Mouse (Mus musculus) small intestine, adult 2 months (tissue): ENCODE measurements at regions not wholly inside any gene's neighbourhood (a gene's known extent, or its start where the extent isn't known, plus 50 kb on each side); places are given as distances from the start of the nearest gene placed in this dataset.

Experiments
- H3K27ac ChIP-seq: fragments of 200-500 bp; 2 replicates; pipeline ENCODE4 v1.5.1; 2012; ENCODE audit warnings: low read depth, low read length, control low read depth, inconsistent platforms; ENCODE audit not compliant: insufficient read depth
- H3K27me3 ChIP-seq: fragments of 200-500 bp; 2 replicates; pipeline ENCODE4 v1.6.1; 2012; ENCODE audit warnings: mild to moderate bottlenecking, moderate library complexity, low read length, inconsistent platforms; ENCODE audit not compliant: control insufficient read depth, insufficient read depth
- H3K36me3 ChIP-seq: fragments of 200-500 bp; 2 replicates; pipeline ENCODE4 v1.6.1; 2012; ENCODE audit warnings: mild to moderate bottlenecking, low read length, control low read depth, inconsistent platforms; ENCODE audit not compliant: control insufficient read depth, insufficient read depth
- H3K4me1 ChIP-seq: fragments of 200-500 bp; 2 replicates; pipeline ENCODE4 v1.6.1; 2012; ENCODE audit warnings: low read length, inconsistent platforms, mixed read lengths; ENCODE audit not compliant: control insufficient read depth, insufficient read depth, insufficient read length
- H3K4me3 ChIP-seq: fragments of 200-500 bp; 2 replicates; pipeline ENCODE4 v1.5.1; 2012; ENCODE audit warnings: low read depth, mild to moderate bottlenecking, control low read depth, inconsistent platforms, low read length, moderate library complexity
- CTCF ChIP-seq: fragments of 200-500 bp; IDR thresholded peaks from 2 replicates; pipeline ENCODE4 v1.5.1; 2012; ENCODE audit warnings: low read depth, mild to moderate bottlenecking, control low read depth, inconsistent platforms, low read length, moderate library complexity, mixed read lengths; ENCODE audit not compliant: insufficient replicate concordance, insufficient read length; ENCODE audit errors: extremely low read depth
- POLR2A ChIP-seq: fragments of 200-500 bp; IDR thresholded peaks from 2 replicates; pipeline ENCODE4 v1.6.1; 2012; ENCODE audit warnings: low read depth, mild to moderate bottlenecking, control low read depth, inconsistent platforms, low read length, moderate library complexity
- WGBS: fragments of 180-500 bp; shearing (Covaris S2); methylation state at CpG from one replicate; pipeline ENCODE4 v1.1.7; 2018; 5-methylcytosine and 5-hydroxymethylcytosine counted together

DNA sequence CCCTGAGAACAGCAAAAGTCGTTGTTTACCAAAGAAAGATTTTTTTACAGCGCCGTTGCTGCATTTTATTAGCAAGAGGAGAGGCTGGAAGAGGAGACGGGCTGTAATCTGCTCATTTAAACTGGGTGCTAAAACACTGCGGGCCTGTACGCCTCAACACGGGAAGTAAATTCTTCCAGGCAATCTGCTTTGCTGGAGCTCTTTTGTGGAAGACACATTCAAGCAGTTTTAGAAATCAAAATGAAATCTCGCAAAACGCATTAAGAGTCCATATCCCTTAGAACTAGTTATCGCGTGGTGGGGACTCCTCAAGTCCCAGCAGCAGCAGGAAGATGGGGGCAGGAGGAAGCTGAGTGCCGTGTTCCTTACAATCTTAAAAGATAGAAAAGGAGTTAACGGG, 65.9 kb upstream of the Syt13 start:
- 67% methylated on average over 13 of the region's 13 CpGs for WGBS
- Histone ChIP-seq H3K4me3 (no peak overlapping the region), H3K27me3 (no peaks in the 10 kb centered on the region), H3K27ac (no peak overlapping the region), H3K36me3 (no peaks in the 10 kb centered on the region), H3K4me1 (no peaks in the 10 kb centered on the region)
- TF ChIP-seq POLR2A (no peak), CTCF (no peak)

DNA sequence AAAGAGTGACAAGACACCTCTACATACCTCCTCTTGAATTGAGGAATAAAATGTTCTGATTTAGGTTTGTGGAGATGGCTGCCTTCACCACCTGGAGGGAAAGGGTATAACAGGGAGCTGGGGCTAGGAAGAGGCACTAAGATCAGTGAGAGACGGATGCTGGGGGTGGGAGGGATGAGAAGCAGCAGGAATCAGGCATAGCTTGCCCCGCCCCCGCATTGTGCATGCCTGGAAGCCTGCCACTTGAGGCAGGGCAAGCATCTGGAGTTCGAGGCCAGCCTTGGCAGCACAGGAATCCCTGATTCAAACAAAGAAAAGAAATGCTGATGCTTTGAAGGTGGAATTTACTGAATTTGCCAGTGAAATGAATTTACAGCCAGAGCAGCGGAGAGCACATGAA, 63.6 kb upstream of the Syt13 start:
- H3K4me1 ChIP-seq = no peaks in the 10 kb centered on the region
- WGBS = 59% methylated on average over 5 of the region's 5 CpGs
- H3K36me3 ChIP-seq = no peaks in the 10 kb centered on the region
- H3K4me3 ChIP-seq = no peak overlapping the region
- TF ChIP-seq CTCF (no peak), POLR2A (no peak)
- no peak overlapping the region for H3K27ac ChIP-seq
- no peaks in the 10 kb centered on the region for H3K27me3 ChIP-seq

GRCm38 (mm10) chr2:92853175-92853574, 61.7 kb upstream of the Syt13 start:
- no peak for TF ChIP-seq POLR2A
- no peak for TF ChIP-seq CTCF
- no peak overlapping the region for H3K27ac ChIP-seq
- no peak overlapping the region for H3K4me3 ChIP-seq
- no peaks in the 10 kb centered on the region for H3K4me1 ChIP-seq
- 69% methylated on average over 3 of the region's 3 CpGs for WGBS
- no peaks in the 10 kb centered on the region for H3K27me3 ChIP-seq
- no peaks in the 10 kb centered on the region for H3K36me3 ChIP-seq

DNA sequence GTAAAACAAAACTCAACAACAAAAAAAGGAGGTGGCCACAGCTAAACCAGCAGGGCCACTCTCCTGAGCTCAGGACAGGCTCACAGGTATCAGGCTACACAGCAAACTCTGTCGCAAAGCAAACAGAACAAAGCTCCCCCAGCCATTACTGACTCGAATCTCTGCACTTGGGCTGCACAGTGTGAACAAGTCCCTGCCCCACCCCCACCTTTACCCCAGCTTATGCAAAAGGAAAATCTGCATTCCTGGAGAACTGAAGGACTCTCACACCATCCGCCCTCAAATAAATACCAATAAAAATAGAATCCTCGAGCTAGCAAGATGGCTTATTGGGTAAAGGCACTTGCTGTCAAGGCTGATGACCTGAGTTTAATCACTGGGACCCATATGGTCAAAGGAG, 60.6 kb upstream of the Syt13 start:
- Histone ChIP-seq H3K36me3 (no peaks in the 10 kb centered on the region), H3K4me1 (no peaks in the 10 kb centered on the region), H3K27ac (no peak overlapping the region), H3K4me3 (no peak overlapping the region), H3K27me3 (no peaks in the 10 kb centered on the region)
- WGBS = 27% methylated on average over 4 of the region's 4 CpGs
- TF ChIP-seq POLR2A = no peak
- TF ChIP-seq CTCF = no peak

- WGBS = 61% methylated on average over 12 of the region's 12 CpGs
These were observed 58.9 kb upstream of the Syt13 start for GRCm38 (mm10) chr2:92856047-92856446.

GRCm38 (mm10) chr2:92860502-92861197, 54.2 kb upstream of the Syt13 start:
- TF ChIP-seq POLR2A (no peak), CTCF (no peak)
- 72% methylated on average over 8 of the region's 8 CpGs for WGBS

More at GRCm38 (mm10) chr2:92856047-92856446, 58.9 kb upstream of the Syt13 start:
- no peaks in the 10 kb centered on the region for H3K36me3 ChIP-seq
- H3K27ac ChIP-seq = no peak overlapping the region
- no peak overlapping the region for H3K4me3 ChIP-seq
- H3K4me1 ChIP-seq = no peaks in the 10 kb centered on the region
- TF ChIP-seq CTCF (no peak), POLR2A (no peak)
- no peaks in the 10 kb centered on the region for H3K27me3 ChIP-seq

More at GRCm38 (mm10) chr2:92860502-92861197, 54.2 kb upstream of the Syt13 start:
- no peak overlapping the region for H3K4me3 ChIP-seq
- H3K27ac ChIP-seq = no peak overlapping the region
- H3K36me3 ChIP-seq = no peaks in the 10 kb centered on the region
- H3K27me3 ChIP-seq = no peaks in the 10 kb centered on the region
- no peaks in the 10 kb centered on the region for H3K4me1 ChIP-seq
